Mouse (Mus musculus) mouse trophoblast stem cell (cell line): ENCODE results near the gene Tmem129.

Experiments
- in situ Hi-C, 2 experiments: fragments of 300-500 bp; cut with MseI, MboI; formaldehyde crosslinking; loops; 2 replicates in 1 of 2; 3 replicates in 1 of 2; pipeline ENCODE4 v1.15.1; 2025

The Tmem129 gene

GRCm38 (mm10) chr5:33651017-33651416 lies 7.2 kb downstream of the Tmem129 start:
- in situ Hi-C loops, result no loop called here

GRCm38 (mm10) chr5:33640652-33641051 lies 17.6 kb downstream of the Tmem129 start:
- in situ Hi-C loops, result no loop called here

- in situ Hi-C loops, result no loop called here
Observed at GRCm38 (mm10) chr5:33638826-33639225, 19.4 kb downstream of the Tmem129 start.

- in situ Hi-C loops, result no loop called here
Observed at GRCm38 (mm10) chr5:33637606-33638350, 20.4 kb downstream of the Tmem129 start.

GRCm38 (mm10) chr5:33635361-33635760 lies 22.9 kb downstream of the Tmem129 start:
- in situ Hi-C loops, result no loop called here

- in situ Hi-C loops, result no loop called here
Observed at GRCm38 (mm10) chr5:33632526-33632925, 25.7 kb downstream of the Tmem129 start.

GRCm38 (mm10) chr5:33630615-33631014 lies 27.6 kb downstream of the Tmem129 start:
- in situ Hi-C loops, result no loop called here

- in situ Hi-C loops, result no loop called here
Observed at GRCm38 (mm10) chr5:33630061-33630460, 28.2 kb downstream of the Tmem129 start.

- in situ Hi-C loops, result no loop called here
Observed at GRCm38 (mm10) chr5:33629301-33629987, 28.8 kb downstream of the Tmem129 start, which contains the start of the genes Fam53a and Gm9903. Gene Fam53a, minus strand, starts transcription at chr5:33629635. Gene Gm9903, plus strand, starts transcription at chr5:33629925.

- in situ Hi-C loops, result no loop called here
Observed at GRCm38 (mm10) chr5:33628820-33629300, 29.4 kb downstream of the Tmem129 start.

GRCm38 (mm10) chr5:33627968-33628367 lies 30.2 kb downstream of the Tmem129 start:
- in situ Hi-C loops, result no loop called here

GRCm38 (mm10) chr5:33623766-33624165 lies 34.5 kb downstream of the Tmem129 start:
- in situ Hi-C loops, result no loop called here

GRCm38 (mm10) chr5:33622671-33623070 lies 35.5 kb downstream of the Tmem129 start:
- in situ Hi-C loops, result no loop called here

- in situ Hi-C loops, result no loop called here
Observed at GRCm38 (mm10) chr5:33614391-33614790, 43.8 kb downstream of the Tmem129 start.

- in situ Hi-C loops, result no loop called here
Observed at GRCm38 (mm10) chr5:33611795-33612194, 46.4 kb downstream of the Tmem129 start.

- in situ Hi-C loops, result no loop called here
Observed at GRCm38 (mm10) chr5:33609226-33609625, 49.0 kb downstream of the Tmem129 start.

- in situ Hi-C loops, result no loop called here
Observed at GRCm38 (mm10) chr5:33607434-33607833, 50.8 kb downstream of the Tmem129 start.

- in situ Hi-C loops, result no loop called here
Observed at GRCm38 (mm10) chr5:33606631-33607030, 51.6 kb downstream of the Tmem129 start.

GRCm38 (mm10) chr5:33605314-33605713 lies 52.9 kb downstream of the Tmem129 start:
- in situ Hi-C loops, result no loop called here
